Mouse (Mus musculus) regulatory T cell (primary cell): ENCODE data around the gene Gbf1.

Source experiments
- in situ Hi-C: fragments of 300-600 bp; cut with MboI, MseI; formaldehyde crosslinking; loops from one replicate; pipeline ENCODE4 v1.15.1; 2025; ENCODE audit warnings: high pct_unique_total_duplicates

Gbf1 gene

GRCm38 (mm10) chr19:46220116-46220515, 67.8 kb downstream of the Gbf1 start:
- in situ Hi-C loops: loop anchor here (5.0 kb wide), 1 partner anchor 48 kb away; no protein-coding TSS in a partner anchor

- in situ Hi-C loops: loop anchor here (5.0 kb wide), 1 partner anchor 51 kb away; no protein-coding TSS in a partner anchor
These were observed 70.8 kb downstream of the Gbf1 start for GRCm38 (mm10) chr19:46223118-46223517.

GRCm38 (mm10) chr19:46224882-46225281, 72.6 kb downstream of the Gbf1 start:
- in situ Hi-C loops: loop anchor here (5.0 kb wide), 1 partner anchor 53 kb away; no protein-coding TSS in a partner anchor

GRCm38 (mm10) chr19:46225506-46225905, 73.2 kb downstream of the Gbf1 start:
- in situ Hi-C loops: no loop called here

- in situ Hi-C loops: no loop called here
These were observed 74.0 kb downstream of the Gbf1 start for GRCm38 (mm10) chr19:46226295-46226694.

GRCm38 (mm10) chr19:46227300-46227699, 75.0 kb downstream of the Gbf1 start:
- in situ Hi-C loops: no loop called here

- in situ Hi-C loops: no loop called here
These were observed 82.1 kb downstream of the Gbf1 start for GRCm38 (mm10) chr19:46234450-46234849.

GRCm38 (mm10) chr19:46236658-46237057, 84.3 kb downstream of the Gbf1 start:
- in situ Hi-C loops: no loop called here

- in situ Hi-C loops: no loop called here
These were observed 87.9 kb downstream of the Gbf1 start for GRCm38 (mm10) chr19:46240246-46240645.

GRCm38 (mm10) chr19:46242416-46242815, 90.1 kb downstream of the Gbf1 start:
- in situ Hi-C loops: no loop called here

GRCm38 (mm10) chr19:46244628-46245027, 92.3 kb downstream of the Gbf1 start:
- in situ Hi-C loops: no loop called here

GRCm38 (mm10) chr19:46248991-46249390, 96.7 kb downstream of the Gbf1 start:
- in situ Hi-C loops: no loop called here

- in situ Hi-C loops: no loop called here
These were observed 101.9 kb downstream of the Gbf1 start for GRCm38 (mm10) chr19:46254163-46254752.

GRCm38 (mm10) chr19:46264762-46265161, 112.5 kb downstream of the Gbf1 start:
- in situ Hi-C loops: no loop called here

- in situ Hi-C loops: no loop called here
These were observed 123.0 kb downstream of the Gbf1 start for GRCm38 (mm10) chr19:46275307-46275706.

GRCm38 (mm10) chr19:46282081-46282849, 130.0 kb downstream of the Gbf1 start:
- in situ Hi-C loops: no loop called here

- in situ Hi-C loops: no loop called here
These were observed 132.4 kb downstream of the Gbf1 start for GRCm38 (mm10) chr19:46284686-46285085.

- in situ Hi-C loops: no loop called here
These were observed 133.3 kb downstream of the Gbf1 start for GRCm38 (mm10) chr19:46285631-46286030.

GRCm38 (mm10) chr19:46286047-46286446, 133.7 kb downstream of the Gbf1 start:
- in situ Hi-C loops: no loop called here

- in situ Hi-C loops: no loop called here
These were observed 134.6 kb downstream of the Gbf1 start for GRCm38 (mm10) chr19:46286926-46287325.

- in situ Hi-C loops: no loop called here
These were observed 135.3 kb downstream of the Gbf1 start for GRCm38 (mm10) chr19:46287566-46287965.

- in situ Hi-C loops: no loop called here
These were observed 138.3 kb downstream of the Gbf1 start for GRCm38 (mm10) chr19:46290535-46291105.

GRCm38 (mm10) chr19:46296938-46297337, 144.6 kb downstream of the Gbf1 start:
- in situ Hi-C loops: no loop called here
